Mouse (Mus musculus): ENCODE results near the gene Mlxip. TPM values are rescaled to one million over a fixed set of nuclear protein-coding genes. Genes with fewer than 3 reads are reported as not detected.

Mlxip gene
- polyA plus RNA-seq, 1 experiment from 2014 or later, result 12.6 TPM

DNA sequence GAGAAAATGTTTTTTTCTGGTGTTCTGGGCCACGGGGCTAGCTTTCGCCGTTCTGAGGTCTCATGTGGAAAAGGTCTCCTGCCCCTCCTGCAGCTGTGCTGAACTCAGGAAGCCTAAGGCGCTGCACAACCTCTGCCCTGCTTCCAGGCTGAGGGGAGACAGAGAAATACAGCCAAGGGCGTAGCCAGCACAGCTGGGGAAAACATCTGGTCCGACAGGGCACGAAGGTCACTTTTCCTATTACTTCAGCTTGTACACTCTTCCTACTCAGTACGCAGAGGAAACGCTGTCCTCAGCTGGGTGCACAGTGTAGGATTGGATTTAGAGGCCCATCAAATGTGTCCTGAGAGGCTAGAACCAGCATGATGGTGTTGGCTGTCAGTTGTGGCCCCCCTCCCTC, 95.3 kb downstream of the Mlxip start:
- Histone ChIP-seq H3K9me3 (ENCODE audit: control insufficient read depth, low read length) (no peaks in the 10 kb centered on the region), H3K27ac (replicated peaks in 1 of 2; ENCODE audit: control insufficient read depth in 1 of 2, insufficient read depth in 1 of 2, low read depth in 2 of 2, low read length in 2 of 2) (no peak overlapping the region), H3K36me3 (ENCODE audit: control insufficient read depth, insufficient read depth, low read length) (no peaks in the 10 kb centered on the region), H3K27me3 (ENCODE audit: control insufficient read depth, insufficient read depth, low read length) (no peaks in the 10 kb centered on the region), H3K4me1 (ENCODE audit: control insufficient read depth in 2 of 2, insufficient read depth in 2 of 2, low read length in 2 of 2) (peaks cover 3 to 10% of the 10 kb centered on the region in 2 experiments), H3K4me2 (ENCODE audit: low read length) (no peak overlapping the region; the same call in 1 of the 2 replicates), H3K9ac (ENCODE audit: low read length) (no peak overlapping the region), H3K4me3 (ENCODE audit: control insufficient read depth in 1 of 2, insufficient read depth in 1 of 2, low read depth in 1 of 2, low read length in 2 of 2) (no peak overlapping the region)
- 60% methylated on average over 9 of the region's 9 CpGs for WGBS
- ATAC-seq (ENCODE audit: insufficient number of reproducible peaks, insufficient read depth, low FRiP score, low read depth), result no peak

DNA sequence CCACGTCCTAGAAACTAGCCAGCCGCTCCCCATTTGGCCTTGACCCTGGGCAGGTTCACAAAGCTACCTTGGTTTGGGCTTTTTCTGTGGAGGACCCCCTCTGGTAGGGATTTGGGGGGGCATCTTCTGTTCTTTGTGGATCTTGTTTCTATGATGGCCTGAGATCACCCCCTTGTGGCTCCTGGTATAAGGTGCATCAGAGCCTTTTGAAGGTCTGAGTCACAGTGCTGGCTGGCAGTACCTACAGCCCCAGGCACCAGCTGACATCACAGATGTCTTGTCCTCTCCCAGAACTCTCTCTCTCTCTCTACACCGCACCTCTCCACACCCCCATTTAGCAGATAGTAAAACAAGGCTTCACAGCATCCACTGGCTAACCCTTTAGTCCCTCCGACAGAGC, 105.1 kb downstream of the Mlxip start:
- H3K27ac ChIP-seq (replicated peaks in 1 of 2; ENCODE audit: control insufficient read depth in 1 of 2, insufficient read depth in 1 of 2, low read depth in 2 of 2, low read length in 2 of 2), result no peak overlapping the region
- H3K9ac ChIP-seq (ENCODE audit: low read length), result no peak overlapping the region
- no peak for ATAC-seq (ENCODE audit: insufficient number of reproducible peaks, insufficient read depth, low FRiP score, low read depth)
- no peak overlapping the region for H3K4me2 ChIP-seq (ENCODE audit: low read length)
- H3K9me3 ChIP-seq (ENCODE audit: control insufficient read depth, low read length), result no peaks in the 10 kb centered on the region
- peaks cover 13% of the 10 kb centered on the region; the same call in 1 of the 2 replicates for H3K27me3 ChIP-seq (ENCODE audit: control insufficient read depth, insufficient read depth, low read length)
- WGBS, result 38% methylated on average over 4 of the region's 4 CpGs
- H3K36me3 ChIP-seq (ENCODE audit: control insufficient read depth, insufficient read depth, low read length), result no peaks in the 10 kb centered on the region
- H3K4me3 ChIP-seq (ENCODE audit: control insufficient read depth in 1 of 2, insufficient read depth in 1 of 2, low read depth in 1 of 2, low read length in 2 of 2), result no peak overlapping the region
- H3K4me1 ChIP-seq (ENCODE audit: control insufficient read depth in 2 of 2, insufficient read depth in 2 of 2, low read length in 2 of 2), result peaks cover 11 to 12% of the 10 kb centered on the region in 2 experiments

DNA sequence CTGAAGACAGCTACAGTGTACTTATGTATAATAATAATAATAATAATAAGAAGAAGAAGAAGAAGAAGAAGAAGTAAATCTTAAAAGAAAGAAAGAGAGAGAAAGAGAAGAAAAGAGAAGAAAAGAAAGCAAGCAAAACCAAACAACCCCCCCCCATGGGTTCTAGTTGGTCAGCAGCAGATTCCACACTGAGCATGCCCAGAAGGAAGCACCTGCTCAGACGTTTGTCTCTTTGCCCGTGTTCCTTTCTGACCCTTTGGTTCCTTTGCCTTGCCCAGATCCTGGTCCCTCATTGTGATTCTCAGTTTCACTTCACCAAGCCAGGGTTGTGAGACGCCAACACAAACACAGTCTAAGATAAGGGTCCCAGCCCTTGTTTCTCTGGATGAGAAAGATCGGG, 107.4 kb downstream of the Mlxip start:
- no peak for ATAC-seq (ENCODE audit: insufficient number of reproducible peaks, insufficient read depth, low FRiP score, low read depth)
- Histone ChIP-seq H3K4me2 (ENCODE audit: low read length) (no peak overlapping the region), H3K9me3 (ENCODE audit: control insufficient read depth, low read length) (no peaks in the 10 kb centered on the region), H3K36me3 (ENCODE audit: control insufficient read depth, insufficient read depth, low read length) (no peaks in the 10 kb centered on the region), H3K27ac (replicated peaks in 1 of 2; ENCODE audit: control insufficient read depth in 1 of 2, insufficient read depth in 1 of 2, low read depth in 2 of 2, low read length in 2 of 2) (no peak overlapping the region), H3K4me1 (ENCODE audit: control insufficient read depth in 2 of 2, insufficient read depth in 2 of 2, low read length in 2 of 2) (peaks cover 11 to 12% of the 10 kb centered on the region in 2 experiments), H3K4me3 (ENCODE audit: control insufficient read depth in 1 of 2, insufficient read depth in 1 of 2, low read depth in 1 of 2, low read length in 2 of 2) (no peak overlapping the region), H3K9ac (ENCODE audit: low read length) (no peak overlapping the region), H3K27me3 (ENCODE audit: control insufficient read depth, insufficient read depth, low read length) (peaks cover 25% of the 10 kb centered on the region; the same call in 1 of the 2 replicates)
- 31% methylated on average over 4 of the region's 4 CpGs for WGBS

Other genes starting within 250 kb of the Mlxip start
- gene Psmd9, start 225.4 kb upstream of the Mlxip start, polyA plus RNA-seq (2014; fragmentation: Nextera tagmentation; extraction: Ambion mirVana), result 53.0 and 64.3 TPM in 2 replicates
- gene Hpd, start 212.1 kb upstream of the Mlxip start, polyA plus RNA-seq (2014; fragmentation: Nextera tagmentation; extraction: Ambion mirVana), result not detected in 2 replicates
- gene Wdr66, start 142.7 kb upstream of the Mlxip start, polyA plus RNA-seq (2014; fragmentation: Nextera tagmentation; extraction: Ambion mirVana), result 2.0 and 2.9 TPM in 2 replicates
- 12.1 and 12.8 TPM in 2 replicates for gene Bcl7a, start 51.0 kb upstream of the Mlxip start, polyA plus RNA-seq (2014; fragmentation: Nextera tagmentation; extraction: Ambion mirVana)
- not detected in 2 replicates for gene Lrrc43, start 94.5 kb downstream of the Mlxip start, polyA plus RNA-seq (2014; fragmentation: Nextera tagmentation; extraction: Ambion mirVana)
- gene Il31, start 94.7 kb downstream of the Mlxip start, polyA plus RNA-seq (2014; fragmentation: Nextera tagmentation; extraction: Ambion mirVana), result not detected in 2 replicates
- gene B3gnt4, start 115.7 kb downstream of the Mlxip start, polyA plus RNA-seq (2014; fragmentation: Nextera tagmentation; extraction: Ambion mirVana), result 0.40 and 0.41 TPM in 2 replicates
- 100 and 104 TPM in 2 replicates for gene Diablo, start 129.4 kb downstream of the Mlxip start, polyA plus RNA-seq (2014; fragmentation: Nextera tagmentation; extraction: Ambion mirVana)
- gene Gm49027, start 130.7 kb downstream of the Mlxip start, polyA plus RNA-seq (2014; fragmentation: Nextera tagmentation; extraction: Ambion mirVana), result 0.31 and 0.57 TPM in 2 replicates
- gene Vps33a, start 178.2 kb downstream of the Mlxip start, polyA plus RNA-seq (2014; fragmentation: Nextera tagmentation; extraction: Ambion mirVana), result 23.7 and 26.2 TPM in 2 replicates